Mouse (Mus musculus) erythroblast, embryonic 14.5 days (primary cell): Measurements from ENCODE around the gene Nek8. TPM values are rescaled to one million over a fixed set of nuclear protein-coding genes. Genes with fewer than 3 reads are reported as not detected.

ENCODE experiments used
- H3K27me3 ChIP-seq: 2 replicates; pipeline ENCODE4 v1.6.1; 2012; ENCODE audit warnings: inconsistent platforms; ENCODE audit not compliant: control insufficient read depth
- H3K36me3 ChIP-seq: 2 replicates; pipeline ENCODE4 v1.6.1; 2012; ENCODE audit warnings: mild to moderate bottlenecking, inconsistent platforms; ENCODE audit not compliant: control insufficient read depth
- H3K4me1 ChIP-seq: 2 replicates; pipeline ENCODE4 v1.6.1; 2012; ENCODE audit warnings: inconsistent platforms; ENCODE audit not compliant: control insufficient read depth
- H3K4me3 ChIP-seq: replicated peaks from 2 replicates; pipeline ENCODE3; 2012; ENCODE audit warnings: moderate library complexity, mild to moderate bottlenecking, inconsistent platforms
- H3K9me3 ChIP-seq: 2 replicates; pipeline ENCODE4 v1.6.1; 2012; ENCODE audit warnings: low read length, inconsistent platforms, mixed read lengths; ENCODE audit not compliant: control insufficient read depth
- GATA1 ChIP-seq: IDR thresholded peaks from 2 replicates; pipeline ENCODE4 v1.6.1; 2012; ENCODE audit warnings: low read length, inconsistent platforms, mixed read lengths
- TAL1 ChIP-seq: IDR thresholded peaks from 3 replicates; pipeline ENCODE4 v1.6.1; 2012; ENCODE audit warnings: low read length, inconsistent platforms, mixed read lengths
- polyA plus RNA-seq: library from polyadenylated mRNA; stranded (reverse); fragments of >175 nt; gene quantifications from 2 replicates; pipeline ENCODE4 v1.2.3, GENCODE M21; 2012

The Nek8 gene
- polyA plus RNA-seq, 1 experiment, result 2.0 TPM

GRCm38 (mm10) chr11:78177903-78178858 is 1.7 kb upstream of the Nek8 start:
- Histone ChIP-seq H3K9me3 (no peaks in the 10 kb centered on the region), H3K36me3 (peaks cover 41% of the 10 kb centered on the region), H3K4me3 (peak overlapping the region; percentile 88), H3K4me1 (peaks cover 76% of the 10 kb centered on the region), H3K27me3 (no peaks in the 10 kb centered on the region)
- no peak for TF ChIP-seq TAL1
- no peak for TF ChIP-seq GATA1

- peaks cover 77% of the 10 kb centered on the region for H3K4me1 ChIP-seq
- H3K4me3 ChIP-seq, result peak overlapping the region; percentile 88
- peaks cover 45% of the 10 kb centered on the region for H3K36me3 ChIP-seq
- TF ChIP-seq TAL1 (no peak), GATA1 (no peak)
- no peaks in the 10 kb centered on the region for H3K27me3 ChIP-seq
- no peaks in the 10 kb centered on the region for H3K9me3 ChIP-seq
These were observed 962 bp upstream of the Nek8 start for GRCm38 (mm10) chr11:78177437-78177836.

GRCm38 (mm10) chr11:78176905-78177331 is 443 bp upstream of the Nek8 start:
- peaks cover 45% of the 10 kb centered on the region for H3K36me3 ChIP-seq
- H3K9me3 ChIP-seq, result no peaks in the 10 kb centered on the region
- no peak for TF ChIP-seq TAL1
- TF ChIP-seq GATA1, result no peak
- H3K4me3 ChIP-seq, result peak overlapping the region; percentile 88
- peaks cover 77% of the 10 kb centered on the region for H3K4me1 ChIP-seq
- no peaks in the 10 kb centered on the region for H3K27me3 ChIP-seq

GRCm38 (mm10) chr11:78175771-78176401 is 589 bp downstream of the Nek8 start:
- Histone ChIP-seq H3K36me3 (peaks cover 43% of the 10 kb centered on the region), H3K27me3 (no peaks in the 10 kb centered on the region), H3K4me1 (peaks cover 73% of the 10 kb centered on the region), H3K9me3 (no peaks in the 10 kb centered on the region), H3K4me3 (peak overlapping the region; percentile 88)
- TF ChIP-seq GATA1 (no peak), TAL1 (no peak)

- no peak for TF ChIP-seq TAL1
- TF ChIP-seq GATA1, result no peak
- no peak overlapping the region for H3K4me3 ChIP-seq
- peaks cover 73% of the 10 kb centered on the region for H3K4me1 ChIP-seq
- H3K36me3 ChIP-seq, result peaks cover 37% of the 10 kb centered on the region
- no peaks in the 10 kb centered on the region for H3K9me3 ChIP-seq
- no peaks in the 10 kb centered on the region for H3K27me3 ChIP-seq
These were observed 2.0 kb downstream of the Nek8 start for GRCm38 (mm10) chr11:78174506-78174905.

- no peaks in the 10 kb centered on the region for H3K27me3 ChIP-seq
- no peaks in the 10 kb centered on the region for H3K9me3 ChIP-seq
- TF ChIP-seq TAL1, result no peak
- TF ChIP-seq GATA1, result no peak
- peaks cover 30% of the 10 kb centered on the region for H3K36me3 ChIP-seq
- peaks cover 79% of the 10 kb centered on the region for H3K4me1 ChIP-seq
- H3K4me3 ChIP-seq, result no peak overlapping the region
These were observed 3.6 kb downstream of the Nek8 start for GRCm38 (mm10) chr11:78172748-78173383.

- H3K4me3 ChIP-seq, result no peak overlapping the region
- H3K9me3 ChIP-seq, result no peaks in the 10 kb centered on the region
- peaks cover 79% of the 10 kb centered on the region for H3K4me1 ChIP-seq
- no peak for TF ChIP-seq TAL1
- no peaks in the 10 kb centered on the region for H3K27me3 ChIP-seq
- H3K36me3 ChIP-seq, result peaks cover 37% of the 10 kb centered on the region
These were observed 4.3 kb downstream of the Nek8 start for GRCm38 (mm10) chr11:78172034-78172747.

GRCm38 (mm10) chr11:78171328-78171727 is 5.1 kb downstream of the Nek8 start:
- TF ChIP-seq GATA1, result no peak
- no peak for TF ChIP-seq TAL1
- H3K4me3 ChIP-seq, result no peak overlapping the region
- no peaks in the 10 kb centered on the region for H3K27me3 ChIP-seq
- peaks cover 44% of the 10 kb centered on the region for H3K36me3 ChIP-seq
- no peaks in the 10 kb centered on the region for H3K9me3 ChIP-seq
- H3K4me1 ChIP-seq, result peaks cover 88% of the 10 kb centered on the region
